ENCODE assay signal across 8 mouse cellular contexts in genomic region chr19:30843052-30843564, GRCm38 (mm10).
DNase-seq lines count a peak whose midpoint lies in the region; ATAC-seq lines count a peak whose summit lies in the region.

No protein-coding gene starts in this region.

- peak overlapping the region; percentile 45 for H3K9ac ChIP-seq in hindbrain, embryonic 16.5 days (ENCODE audit: low read depth, low read length)

- H3K27me3 ChIP-seq in hindbrain, embryonic 16.5 days (replicated peaks; ENCODE audit: control insufficient read depth, insufficient read depth, low read length): no peaks in the 10 kb centered on the region

- H3K4me2 ChIP-seq in hindbrain, embryonic 16.5 days (ENCODE audit: low read length): peak overlapping the region; percentile 25; the same call in 1 of the 2 replicates

- ATAC-seq in frontal cortex, adult (ENCODE audit: low TSS enrichment): peak; percentile 98
- peak; percentile 94 for ATAC-seq in hindbrain, embryonic 16.5 days
- peak; percentile 73 for ATAC-seq in megakaryocyte-erythroid progenitor cell, adult 5-6 weeks (replicated peaks; ENCODE audit: low FRiP score, low TSS enrichment, poor library complexity, severe bottlenecking)

- H3K4me1 ChIP-seq in hindbrain, embryonic 16.5 days (ENCODE audit: control insufficient read depth, insufficient read depth, low read depth, low read length): no peaks in the 10 kb centered on the region

- H3K4me3 ChIP-seq in hindbrain, embryonic 16.5 days (ENCODE audit: low read length): no peak overlapping the region

- H3K27ac ChIP-seq in hindbrain, embryonic 16.5 days (ENCODE audit: low read depth, low read length): no peak overlapping the region

- H3K36me3 ChIP-seq in hindbrain, embryonic 16.5 days (ENCODE audit: control insufficient read depth, insufficient read depth, low read length): no peaks in the 10 kb centered on the region

- H3K9me3 ChIP-seq in hindbrain, embryonic 16.5 days (ENCODE audit: control insufficient read depth, low read length): no peaks in the 10 kb centered on the region

- DNase-seq in frontal cortex, postnatal 25 days (ENCODE audit: low spot score in 2 of 2): no peak
- peak; percentile 81 for DNase-seq in 416B (ENCODE audit: low read depth)
- peak; percentile 76 for DNase-seq in embryo, embryonic 10.5 days (ENCODE audit: low spot score)
- no peak for DNase-seq in spleen, adult 18-20 months
- DNase-seq in B cell, adult 2 months: no peak

- 13% methylated on average over 4 of the region's 4 CpGs for WGBS in hindbrain, embryonic 16.5 days

Comparison
In these comparisons a context has a peak if more than half of its experiments do, and no peak if none do; other contexts are left out.
1. DNase-seq: peak in 416B (single experiment) and embryo, embryonic 10.5 days (single experiment); none in frontal cortex, postnatal 25 days (0 of 2), spleen, adult 18-20 months (0 of 2) and B cell, adult 2 months (0 of 2).
2. Peak in every context shown above with its lines, with median percentiles within 50 percentile points of each other: ATAC-seq.